Mouse (Mus musculus) gastrocnemius, postnatal 4 days (tissue): ENCODE measurements around the gene Gpatch1. TPM values are rescaled to one million over a fixed set of nuclear protein-coding genes. Genes with fewer than 3 reads are reported as not detected.

Experiments used
- DNase-seq, 2 experiments: peaks; one replicate each; pipeline ENCODE4 v3.0.0; 2021 to 2022; ENCODE audit warnings: low spot score in 2 of 2, mixed read lengths in 2 of 2
- long read RNA-seq, 2 experiments: library from polyadenylated mRNA; stranded (forward); transcript quantifications; one replicate each; pipeline ENCODE4 v2.0.0; 2021
- total RNA-seq, 2 experiments: library from RNA; stranded (reverse); gene quantifications; 2 replicates each; pipeline ENCODE4 v1.2.3; 2021

Gene Gpatch1
- total RNA-seq = 10 to 100 TPM; 11.3 TPM
- long read RNA-seq, experiment 1, transcript Gpatch1-201 (20 exons, 3,065 nt) = major isoform, 23 of 25 reads
- long read RNA-seq, experiment 1, partial matches to known transcripts = 1 of 25 reads
- long read RNA-seq, experiment 1, other reads (novel, unspliced or antisense) = 1 of 25 reads
- long read RNA-seq, experiment 2, transcript Gpatch1-201 (20 exons, 3,065 nt) = major isoform, 29 of 35 reads
- long read RNA-seq, experiment 2, partial matches to known transcripts = 0 of 35 reads
- long read RNA-seq, experiment 2, other reads (novel, unspliced or antisense) = 6 of 35 reads

DNA sequence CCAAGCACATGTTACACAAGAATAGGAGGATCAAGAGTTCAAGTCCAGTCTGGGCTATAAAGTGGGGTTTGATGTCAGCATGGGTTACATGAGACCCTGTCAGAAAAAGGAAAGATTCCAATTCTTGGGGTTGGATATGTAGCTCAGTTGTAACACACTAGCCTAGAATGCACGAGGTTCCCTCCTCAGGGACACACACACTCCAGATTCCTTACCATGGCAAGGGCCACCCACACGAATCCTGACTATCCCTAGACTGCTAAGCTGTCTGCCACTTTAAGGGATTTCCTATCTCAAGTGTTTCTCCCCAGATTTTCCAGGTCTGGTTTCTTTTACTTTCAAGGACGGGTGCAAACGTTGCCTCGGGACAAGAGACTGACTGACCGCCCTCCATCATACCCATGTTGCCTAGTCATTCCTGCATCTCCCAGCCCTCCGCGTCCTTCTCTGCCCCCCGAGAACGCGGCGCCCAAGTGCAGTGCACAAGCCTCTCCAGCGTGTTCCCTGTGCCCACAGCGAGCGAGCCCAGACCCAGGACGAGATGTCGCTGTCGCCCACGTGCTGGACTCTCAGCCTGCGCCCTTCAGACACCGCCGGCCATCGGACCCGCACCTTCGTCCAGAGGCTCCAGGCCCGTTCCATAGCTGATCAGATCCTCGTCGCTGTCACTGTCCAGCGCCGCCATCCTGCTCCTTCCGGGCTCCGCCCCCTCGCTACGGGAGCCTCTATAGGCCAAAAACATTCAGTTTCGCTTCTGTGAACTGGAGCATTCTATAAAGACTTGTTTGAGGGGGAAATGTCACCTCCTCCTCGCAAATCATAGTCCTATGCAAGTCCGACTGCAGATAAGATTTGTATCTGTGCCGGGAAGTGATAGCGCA lies at the start of gene Gpatch1:
Gene Gpatch1, minus strand, starts transcription at position 712 of the 881 bp plus-strand sequence.
- DNase-seq = peak; percentile 93 to 95

DNA sequence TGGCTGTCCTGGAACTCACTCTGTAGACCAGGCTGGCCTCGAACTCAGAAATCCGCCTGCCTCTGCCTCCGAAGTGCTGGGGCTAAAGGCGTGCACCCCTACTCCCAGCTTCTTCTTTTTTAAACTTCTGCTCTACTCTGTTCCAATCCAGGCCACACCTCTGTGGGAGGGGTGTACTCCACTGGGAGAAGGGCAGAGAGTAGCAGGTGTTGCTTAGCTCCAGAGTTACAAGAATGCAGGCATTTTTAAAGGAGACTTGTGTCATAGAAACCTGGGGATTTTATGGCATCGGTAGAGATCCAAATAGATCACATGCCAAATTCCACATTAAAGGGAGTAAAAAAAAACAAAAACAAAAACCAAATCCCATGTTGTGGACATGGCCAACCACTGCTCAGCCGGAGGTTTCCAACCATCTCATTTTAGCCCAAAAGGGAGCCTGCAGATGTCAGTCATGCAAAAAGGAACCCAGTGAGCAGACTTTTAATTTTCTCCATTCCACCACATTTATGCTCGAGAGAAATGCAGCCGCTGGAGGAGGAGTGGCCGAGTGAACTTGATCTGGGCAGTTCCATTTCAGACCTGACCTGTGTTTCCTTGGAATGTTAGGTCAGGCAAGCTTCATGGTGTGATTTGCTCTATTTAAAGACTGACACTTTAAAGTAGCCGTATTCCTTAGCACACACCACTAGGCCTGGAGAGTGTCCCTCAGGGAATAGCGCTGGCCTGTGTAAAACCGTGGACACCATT lies 47.1 kb upstream of the Gpatch1 start:
- no peak for DNase-seq

DNA sequence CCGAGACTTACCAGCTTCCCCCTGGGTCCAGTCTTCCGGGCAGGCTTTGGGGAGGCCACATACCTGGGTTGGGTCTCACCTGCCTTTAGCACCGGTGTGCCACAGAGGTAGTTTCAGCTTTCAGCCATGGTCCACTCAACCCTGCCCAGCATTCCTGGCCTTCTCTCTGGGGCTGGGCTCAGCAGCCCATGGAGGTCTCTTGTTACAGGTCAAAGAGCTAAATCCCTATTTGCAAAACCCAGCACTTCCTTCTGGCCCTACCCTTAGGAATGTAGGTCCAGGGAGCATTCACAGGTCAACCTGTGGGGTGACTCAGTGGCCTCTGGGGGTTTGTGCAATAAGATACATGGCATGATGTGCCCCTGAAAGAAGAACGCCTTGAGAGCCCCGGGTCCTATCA lies 44.6 kb upstream of the Gpatch1 start:
- no peak for DNase-seq

DNA sequence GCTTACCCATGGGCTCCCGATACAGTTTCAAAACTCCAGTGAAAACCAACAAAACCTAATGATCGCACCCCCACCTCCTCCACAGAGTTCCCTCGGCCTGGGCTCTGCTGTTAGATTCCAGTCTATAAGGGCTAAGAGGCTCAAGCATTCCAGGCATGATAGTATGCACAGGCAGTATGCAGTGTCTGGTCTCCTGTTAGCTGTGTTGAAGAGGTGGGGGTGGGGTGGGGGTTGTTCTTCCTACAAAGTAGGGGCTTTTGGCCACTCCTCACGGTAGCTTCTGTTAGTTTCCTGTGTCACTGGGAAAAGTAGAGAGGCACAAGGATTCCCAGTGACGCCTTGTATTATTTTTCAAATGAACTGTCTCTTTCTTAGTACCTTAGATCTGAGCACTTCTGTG lies 44.0 kb upstream of the Gpatch1 start:
- no peak for DNase-seq

DNA sequence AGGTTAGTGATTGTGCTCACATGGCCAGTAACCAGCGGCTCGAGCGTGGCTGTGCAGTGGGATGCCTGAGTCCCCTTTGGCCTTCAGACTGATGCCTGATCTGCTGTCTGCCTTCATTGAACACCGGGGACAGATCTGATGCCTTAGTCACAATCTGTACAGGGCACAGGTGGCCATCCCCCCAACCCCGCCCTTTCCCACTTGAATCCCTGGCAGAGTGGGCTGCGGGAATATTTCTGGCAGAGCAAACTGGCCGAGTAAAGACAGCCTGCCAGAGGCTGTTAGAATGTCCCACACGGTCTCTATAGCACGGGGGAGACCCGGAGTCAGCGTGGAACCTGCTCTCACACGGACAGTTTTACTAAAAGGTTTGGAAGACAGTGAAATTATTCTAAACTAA lies 39.4 kb upstream of the Gpatch1 start:
- DNase-seq = no peak

DNA sequence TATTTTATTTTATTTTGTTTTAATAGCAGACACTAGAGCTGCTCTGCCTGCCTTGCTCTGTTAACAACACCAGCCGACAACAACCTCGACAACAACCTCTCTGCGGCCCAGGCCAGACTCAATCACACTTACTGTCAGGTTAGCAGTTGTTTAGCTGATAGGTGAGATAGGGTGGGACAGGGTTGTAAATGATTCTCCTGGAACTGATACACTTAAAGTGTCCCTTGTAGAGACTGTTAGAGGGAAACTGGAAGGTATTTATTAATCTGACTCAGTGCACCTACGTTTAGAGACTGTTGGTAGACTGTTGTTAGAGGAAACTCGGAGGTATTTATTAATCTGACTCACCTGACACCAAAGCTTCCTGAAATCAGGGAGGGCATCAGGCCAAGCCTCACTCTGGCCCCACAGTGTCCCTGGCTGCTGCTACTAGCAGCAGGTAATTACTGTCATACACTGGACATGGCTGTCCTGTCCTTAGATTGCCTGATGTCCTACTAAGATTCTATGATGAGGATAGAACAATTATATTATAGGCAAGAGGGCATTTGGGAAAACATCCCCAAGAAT lies 37.1 kb upstream of the Gpatch1 start:
- DNase-seq = no peak

DNA sequence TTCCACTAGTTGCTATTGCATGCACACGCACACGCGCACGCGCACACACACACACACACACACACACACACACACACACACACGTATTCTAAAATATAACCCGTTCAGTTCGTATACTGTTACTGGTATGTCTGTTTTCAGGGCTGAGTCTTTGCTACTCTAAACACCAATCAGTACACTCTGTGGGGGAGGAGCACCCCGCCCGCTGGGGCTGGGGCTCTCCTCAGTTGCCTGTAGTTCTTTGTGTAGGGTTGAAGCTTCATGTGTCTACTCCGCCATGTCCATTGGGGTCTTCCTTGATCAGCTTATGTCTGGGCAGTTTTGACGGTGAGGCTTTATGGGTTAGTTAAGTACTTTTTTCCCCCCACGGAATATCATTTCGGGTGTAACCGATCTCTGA lies 35.1 kb upstream of the Gpatch1 start:
- no peak for DNase-seq

DNA sequence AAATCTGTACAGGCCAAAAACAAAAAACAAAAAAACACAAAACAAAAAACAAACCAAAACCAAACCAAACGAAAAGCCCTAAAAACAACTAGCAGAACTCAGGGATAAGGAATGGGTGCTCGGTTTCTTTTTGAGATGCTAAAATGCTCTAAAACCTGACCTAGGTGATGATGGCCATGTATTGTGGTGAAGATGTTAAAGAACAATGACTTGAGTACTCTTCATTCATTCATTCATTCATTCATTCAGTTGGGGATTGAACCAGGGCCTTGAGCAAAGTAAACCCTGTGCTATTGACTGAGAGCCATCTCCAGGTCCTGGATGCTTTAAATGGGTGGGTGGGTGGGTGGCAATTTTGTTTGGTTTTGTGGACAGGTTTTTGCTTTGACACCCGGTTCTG lies 32.9 kb upstream of the Gpatch1 start:
- no peak for DNase-seq

DNA sequence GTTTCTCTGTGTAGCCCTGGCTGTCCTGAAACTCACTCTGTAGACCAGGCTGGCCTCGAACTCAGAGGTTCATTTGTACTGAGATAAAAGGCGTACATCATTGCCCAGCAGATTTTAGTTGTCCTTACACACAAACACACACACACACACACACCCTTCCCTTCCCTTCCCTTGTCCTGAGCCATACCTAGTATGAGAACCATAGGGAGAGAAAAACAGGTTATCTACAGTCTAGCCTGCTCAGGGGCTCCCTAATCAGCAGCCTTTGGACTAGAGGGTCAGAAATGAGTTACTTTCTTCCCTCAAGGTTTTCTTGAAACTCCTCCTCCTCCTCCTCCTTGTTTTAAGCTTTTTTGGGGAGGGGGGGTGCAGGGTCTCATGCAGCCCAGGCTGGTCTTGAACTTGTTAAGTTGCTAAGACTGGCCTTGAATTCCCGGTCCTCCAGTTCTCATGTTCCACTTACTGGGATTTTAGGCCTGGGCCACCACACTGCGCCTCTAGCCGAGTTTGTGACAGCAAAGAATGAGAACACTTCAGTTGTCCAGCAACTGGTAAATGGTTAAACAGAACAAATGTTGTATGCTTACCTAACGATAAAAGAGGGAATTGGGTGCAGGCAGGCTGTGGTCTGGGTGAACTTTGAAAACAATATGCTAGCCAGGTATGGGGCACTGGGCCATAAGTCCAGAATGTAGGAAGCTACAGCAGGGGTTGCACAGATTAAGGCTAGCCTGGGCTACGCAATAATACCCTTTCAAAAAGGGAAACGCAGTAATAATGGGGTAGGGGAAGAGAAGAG lies 31.8 kb upstream of the Gpatch1 start:
- DNase-seq = no peak

DNA sequence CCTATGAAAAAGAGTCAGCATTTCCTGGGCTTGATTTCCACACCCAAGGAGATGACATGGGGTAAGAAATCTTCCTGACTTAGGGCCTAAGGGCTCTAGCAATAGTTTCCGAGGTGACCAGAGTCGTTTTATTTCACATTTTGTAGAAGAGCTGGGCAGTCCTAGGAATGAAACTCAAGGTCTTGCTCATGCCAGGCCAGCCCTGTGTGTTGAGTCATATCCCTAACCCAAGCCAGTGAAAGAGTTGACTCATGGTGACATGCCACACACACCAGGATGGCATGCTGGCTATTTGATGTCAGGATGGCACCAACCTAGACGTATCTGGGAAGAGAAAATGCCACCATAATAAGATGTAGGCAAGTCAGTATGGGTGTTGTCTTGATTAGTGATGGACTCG lies 30.8 kb upstream of the Gpatch1 start:
- no peak for DNase-seq

DNA sequence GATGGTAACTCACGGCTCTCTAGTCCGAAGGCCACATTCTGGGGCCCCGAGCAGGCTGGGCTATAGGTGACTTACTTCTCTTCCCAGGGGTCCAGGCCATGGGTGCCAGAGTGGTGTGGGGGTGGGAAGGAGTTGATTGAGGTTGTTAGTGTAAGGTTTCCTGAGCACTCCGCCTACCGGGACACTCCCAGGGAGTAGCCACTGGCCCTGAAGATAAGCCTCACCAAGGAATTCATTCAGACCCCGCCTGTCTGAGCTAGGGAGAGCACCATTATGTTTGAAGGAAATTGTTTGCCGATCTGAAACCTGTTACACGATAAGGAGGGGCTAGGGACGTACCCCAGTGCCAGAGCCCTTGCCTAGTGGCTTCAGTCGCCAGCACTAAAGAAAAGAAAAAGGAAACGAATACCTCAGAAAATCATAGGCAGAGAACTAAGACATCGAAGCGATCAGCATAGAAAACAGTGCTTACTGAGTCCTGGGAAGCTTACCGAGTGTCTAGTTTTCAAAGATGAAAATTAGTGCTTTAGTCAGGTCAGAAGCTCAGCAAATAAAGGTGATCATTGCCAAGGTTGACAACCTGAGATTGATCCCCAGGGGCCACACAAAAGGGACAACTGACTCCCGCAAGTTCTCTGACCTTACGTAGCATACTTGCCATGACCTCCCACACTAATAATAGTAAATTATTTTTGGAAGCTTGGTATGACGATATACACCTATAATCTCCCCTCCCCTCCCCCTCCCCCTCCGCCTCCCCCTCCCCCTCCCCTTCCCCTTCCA lies 29.9 kb upstream of the Gpatch1 start:
- no peak for DNase-seq

DNA sequence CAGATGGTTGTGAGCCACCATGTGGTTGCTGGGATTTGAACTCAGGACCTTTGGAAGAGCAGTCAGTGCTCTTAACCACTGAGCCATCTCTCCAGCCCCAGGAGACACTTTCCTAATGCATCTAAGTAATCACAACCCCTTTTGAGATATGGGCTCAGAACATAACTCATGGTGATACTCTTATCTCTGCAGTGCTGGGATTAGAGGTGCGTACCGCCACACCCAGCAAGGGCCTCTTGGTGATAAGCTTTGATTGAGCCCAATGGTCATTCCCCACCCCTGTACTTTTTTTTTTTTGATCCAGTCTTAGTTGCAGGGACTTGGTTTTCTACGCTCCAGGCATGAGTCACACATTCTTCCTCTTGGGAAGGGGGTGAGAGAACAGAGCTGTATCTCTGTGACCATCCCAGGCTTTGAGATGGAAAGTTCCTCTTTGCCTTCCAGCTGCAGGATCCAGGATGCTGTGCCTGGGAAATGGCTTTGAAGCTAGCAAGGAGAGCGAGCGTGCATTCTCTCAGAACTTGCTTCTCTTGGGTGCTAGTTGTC lies 26.6 kb upstream of the Gpatch1 start:
- DNase-seq = no peak

DNA sequence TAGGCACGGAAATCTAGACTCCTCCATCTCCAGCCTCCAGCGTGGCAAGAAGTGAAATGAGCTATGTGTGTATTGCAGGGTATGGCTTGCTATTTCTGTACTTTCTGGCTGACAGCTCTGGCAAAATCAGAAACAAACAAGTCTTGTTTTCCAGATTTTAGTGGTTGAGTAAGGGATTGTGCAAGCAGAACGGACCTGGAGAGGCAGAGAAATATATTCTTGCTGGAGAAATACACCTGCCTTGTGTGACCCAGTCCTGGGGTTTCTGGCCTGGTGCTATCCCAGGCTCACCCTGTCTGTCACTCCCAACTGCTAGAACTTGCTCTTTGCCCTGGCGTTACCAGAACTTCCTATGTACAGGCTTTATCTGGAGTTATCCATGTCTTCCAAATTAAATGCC lies 24.3 kb upstream of the Gpatch1 start:
- no peak for DNase-seq

DNA sequence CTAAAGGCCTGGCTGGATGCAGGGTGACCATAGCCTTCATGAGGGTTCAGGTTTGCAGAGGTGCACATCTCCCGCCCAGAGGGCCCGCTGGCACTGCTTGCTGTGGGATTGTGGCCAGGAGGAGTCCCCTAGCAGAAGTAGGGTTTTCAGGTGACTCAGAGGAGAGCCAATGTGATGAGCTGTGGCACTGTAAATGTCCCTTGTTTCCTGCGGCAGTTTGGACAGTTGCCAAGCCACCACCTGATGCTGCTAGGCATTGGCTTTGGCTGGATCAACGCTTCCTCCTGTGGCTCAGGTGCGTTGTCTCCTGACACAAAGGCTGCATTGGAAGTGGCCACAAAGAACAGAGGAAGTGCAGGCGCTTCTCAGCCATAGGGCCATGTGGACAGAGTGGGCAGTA lies 23.0 kb upstream of the Gpatch1 start:
- DNase-seq = no peak

DNA sequence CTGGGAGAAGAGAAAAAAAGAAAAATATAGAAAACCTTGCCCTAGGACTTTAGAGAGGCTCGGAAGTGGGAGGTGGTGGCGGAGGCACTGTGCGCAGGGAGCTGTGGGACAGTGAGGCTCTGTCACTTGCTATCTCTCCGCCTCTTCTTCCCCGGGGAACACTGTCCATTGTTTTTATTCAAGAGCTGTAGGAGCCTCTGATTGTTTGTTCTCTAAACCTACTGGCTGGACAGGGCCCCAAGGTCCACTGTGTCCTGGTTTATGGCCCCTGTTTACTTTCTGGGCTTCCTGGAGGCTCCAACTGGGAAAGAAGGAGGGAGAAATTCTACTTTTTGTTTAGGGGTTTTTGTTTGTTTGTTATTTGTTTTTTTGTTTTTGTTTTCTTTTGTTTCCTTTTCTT lies 22.0 kb upstream of the Gpatch1 start:
- no peak for DNase-seq

DNA sequence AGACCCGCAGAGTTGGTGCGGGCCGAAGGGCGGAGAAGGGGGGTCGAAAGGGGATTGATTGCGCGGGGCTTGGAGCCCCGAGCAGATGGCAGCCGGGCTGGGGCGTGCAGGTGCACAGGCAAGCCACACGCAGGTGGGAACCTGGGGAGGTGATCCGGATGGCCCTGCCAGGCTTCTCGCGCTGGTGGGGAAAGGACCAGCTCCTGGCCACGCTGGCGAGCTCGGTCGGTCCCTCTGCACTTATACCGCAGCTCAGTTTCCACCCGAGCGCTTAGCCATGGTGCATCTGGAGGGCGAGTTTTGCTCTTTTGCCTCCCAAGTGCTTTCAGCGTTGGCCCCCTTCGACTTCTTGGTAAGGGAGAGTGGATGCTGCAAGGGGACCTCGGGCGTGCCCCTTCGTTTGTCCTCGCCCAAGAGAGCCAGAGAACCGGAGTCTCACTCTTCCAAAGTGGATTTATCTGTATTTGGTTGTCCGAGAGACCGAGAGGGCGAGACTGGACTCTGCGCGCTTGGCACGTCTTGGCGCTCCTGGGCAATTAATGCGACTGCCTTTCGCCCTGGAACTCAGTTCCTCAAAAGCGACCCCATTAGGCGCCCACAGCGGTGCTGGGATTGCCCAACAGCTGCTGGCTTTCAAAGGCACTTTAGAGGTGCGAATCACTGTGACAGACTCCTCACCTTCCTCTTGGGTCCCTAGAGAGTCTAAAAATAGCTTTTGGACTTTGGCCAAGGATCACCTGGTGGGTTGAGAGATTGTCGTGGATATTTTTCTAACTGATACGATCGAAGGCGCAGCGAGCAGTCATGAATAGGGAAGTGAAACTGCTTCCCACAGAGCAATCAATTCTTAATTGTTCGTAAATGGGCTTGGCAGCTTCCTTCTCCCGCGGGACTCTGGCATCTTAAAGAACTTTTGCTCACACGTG lies 16.6 kb upstream of the Gpatch1 start:
- peak in 1 of 2 experiments; percentile 27 for DNase-seq

DNA sequence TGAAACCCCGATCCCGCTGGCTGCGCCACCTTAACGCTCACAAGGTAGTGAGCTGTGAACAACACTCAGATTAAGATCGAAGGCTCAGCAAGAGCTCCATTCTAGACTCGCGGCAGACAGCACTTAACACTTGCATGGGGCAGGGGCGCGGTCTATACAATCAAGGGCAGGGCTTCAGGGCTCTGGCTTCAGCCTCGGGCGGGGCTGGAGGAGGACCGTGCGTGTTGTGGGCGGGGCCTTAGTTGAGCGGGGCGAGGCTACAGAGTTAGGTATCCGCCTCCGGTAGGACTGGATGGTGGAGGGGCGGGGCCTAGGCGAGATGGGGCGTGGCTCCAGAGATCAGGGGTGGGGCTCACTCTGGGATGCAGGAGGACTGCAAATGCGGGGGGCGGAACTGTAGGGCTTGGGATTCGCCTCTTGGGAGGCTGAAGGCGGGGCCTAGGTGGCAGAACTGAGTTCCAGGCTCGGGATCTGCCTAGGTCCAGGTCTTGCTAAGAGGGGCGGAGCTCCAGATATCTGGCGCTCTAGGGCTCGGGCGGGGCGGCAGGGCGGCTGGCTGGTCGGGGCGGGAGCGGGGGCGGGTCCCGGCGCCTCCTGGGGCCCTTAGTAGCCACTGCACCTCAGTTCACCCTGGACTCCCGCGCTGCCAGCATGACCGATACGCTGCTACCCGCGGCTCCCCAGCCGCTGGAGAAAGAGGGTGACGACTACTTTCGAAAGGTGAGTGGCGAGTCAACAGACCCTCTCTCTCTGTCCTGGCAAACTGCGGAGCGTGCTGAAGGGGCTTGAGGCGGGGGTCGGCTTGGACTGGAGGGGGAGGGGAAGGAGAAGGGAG lies 15.7 kb upstream of the Gpatch1 start, which contains the start of gene Rhpn2:
Gene Rhpn2, plus strand, starts transcription at position 479 of the 835 bp plus-strand sequence.
- DNase-seq = peak; percentile 93 to 96
